Mouse (Mus musculus): ENCODE data around the gene Nol11. TPM values are rescaled to one million over a fixed set of nuclear protein-coding genes. Genes with fewer than 3 reads are reported as not detected.

Gene Nol11
- polyA plus RNA-seq, 1 experiment from 2014 or later: 45.6 TPM

DNA sequence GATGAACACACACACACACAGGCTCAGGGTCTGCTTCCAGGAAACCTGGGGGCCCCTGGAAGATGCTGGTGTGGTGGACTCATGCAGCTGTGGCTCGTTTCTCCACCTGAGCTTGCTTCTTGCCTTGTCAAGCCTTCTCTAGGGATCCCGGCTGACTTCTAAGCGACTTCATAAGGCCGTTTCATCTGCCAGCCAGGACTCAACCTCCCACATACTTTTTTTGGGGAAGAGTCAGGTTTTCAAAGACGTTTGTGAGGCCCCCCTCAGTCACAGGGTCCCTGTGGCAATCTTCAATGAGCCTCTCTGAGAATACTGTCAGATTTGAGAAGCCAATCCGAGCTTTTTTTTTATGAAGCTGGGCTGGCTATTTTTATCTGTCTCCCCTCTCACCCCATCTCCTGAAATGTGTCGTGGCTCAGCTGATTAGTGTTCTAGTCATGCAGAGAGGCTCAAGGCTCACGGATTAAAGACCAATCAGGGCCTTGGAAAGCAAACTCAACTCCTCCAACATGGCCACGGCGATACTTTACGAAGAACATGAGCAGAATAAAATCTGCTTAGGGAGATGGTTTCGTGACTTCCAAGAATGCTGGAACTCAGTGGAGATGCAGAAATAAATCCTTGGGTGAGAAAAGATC, 33.5 kb upstream of the Nol11 start:
- no peak overlapping the region for H3K4me3 ChIP-seq
- no peak for ATAC-seq (ENCODE audit: insufficient number of reproducible peaks, low FRiP score)
- no peaks in the 10 kb centered on the region for H3K9me3 ChIP-seq (replicated peaks)
- peak overlapping the region; percentile 57; the same call in 1 of the 2 replicates for H3K27ac ChIP-seq (ENCODE audit: poor library complexity, severe bottlenecking)
- no peaks in the 10 kb centered on the region for H3K27me3 ChIP-seq (replicated peaks)
- H3K36me3 ChIP-seq: no peaks in the 10 kb centered on the region
- no peak overlapping the region for H3K9ac ChIP-seq
- H3K4me1 ChIP-seq (replicated peaks): peaks cover 33% of the 10 kb centered on the region
- WGBS: 55% methylated on average over 12 of the region's 12 CpGs
- no peak overlapping the region for H3K4me2 ChIP-seq

DNA sequence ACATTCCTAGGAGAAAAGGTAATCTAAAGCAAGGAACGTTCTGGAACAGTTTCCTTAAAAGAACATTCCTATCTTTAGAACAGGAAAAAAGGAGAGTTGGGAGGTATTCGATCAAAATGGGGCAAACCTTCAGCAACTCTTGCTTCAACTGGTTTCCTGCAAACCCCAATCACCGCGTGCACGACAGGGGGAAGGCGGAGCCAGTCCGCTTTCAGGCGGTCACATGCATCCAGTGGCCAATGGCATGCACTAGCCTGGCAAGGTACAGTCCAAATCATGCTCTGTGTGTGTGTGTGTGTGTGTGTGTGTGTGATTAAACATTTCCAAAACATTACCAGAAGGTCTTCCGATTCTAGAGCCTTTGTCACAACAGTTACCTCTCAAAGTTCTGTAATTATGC, 25.9 kb upstream of the Nol11 start:
- Histone ChIP-seq H3K4me3 (no peak overlapping the region), H3K36me3 (0 out of 2 replicates have a peak, but pooled peaks cover 2% of the 10 kb centered on the region), H3K9ac (no peak overlapping the region), H3K4me2 (no peak overlapping the region), H3K4me1 (replicated peaks) (0 out of 2 replicates have a peak, but pooled peaks cover 6% of the 10 kb centered on the region), H3K27me3 (replicated peaks) (no peaks in the 10 kb centered on the region), H3K9me3 (replicated peaks) (no peaks in the 10 kb centered on the region), H3K27ac (ENCODE audit: poor library complexity, severe bottlenecking) (no peak overlapping the region)
- no peak for ATAC-seq (ENCODE audit: insufficient number of reproducible peaks, low FRiP score)
- 84% methylated on average over 9 of the region's 9 CpGs for WGBS

DNA sequence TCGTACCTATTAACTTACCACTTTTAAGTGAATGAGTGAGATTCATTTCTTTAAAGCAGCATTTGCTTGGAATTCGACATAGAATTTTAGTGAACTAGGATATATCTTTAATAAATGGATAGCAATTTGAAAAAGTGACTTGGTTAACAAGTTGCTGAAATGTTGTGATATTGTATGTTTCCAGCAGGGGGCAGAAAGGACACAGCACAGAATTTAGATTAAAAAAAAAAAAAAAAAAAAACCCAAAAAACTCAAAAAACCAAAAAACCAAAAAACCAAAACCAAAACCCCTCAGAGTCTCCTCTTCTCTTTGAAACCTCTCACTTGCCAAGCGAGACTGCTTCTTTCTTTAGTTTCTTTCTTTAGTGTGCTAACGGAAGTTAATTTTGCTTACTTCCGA, 24.6 kb upstream of the Nol11 start:
- H3K36me3 ChIP-seq: 0 out of 2 replicates have a peak, but pooled peaks cover 2% of the 10 kb centered on the region
- no peak overlapping the region for H3K4me3 ChIP-seq
- H3K27ac ChIP-seq (ENCODE audit: poor library complexity, severe bottlenecking): no peak overlapping the region
- ATAC-seq (ENCODE audit: insufficient number of reproducible peaks, low FRiP score): no peak
- WGBS: 67% methylated on average over 5 of the region's 5 CpGs
- no peak overlapping the region for H3K9ac ChIP-seq
- no peaks in the 10 kb centered on the region for H3K9me3 ChIP-seq (replicated peaks)
- no peak overlapping the region for H3K4me2 ChIP-seq
- H3K27me3 ChIP-seq (replicated peaks): no peaks in the 10 kb centered on the region
- H3K4me1 ChIP-seq (replicated peaks): 0 out of 2 replicates have a peak, but pooled peaks cover 6% of the 10 kb centered on the region

DNA sequence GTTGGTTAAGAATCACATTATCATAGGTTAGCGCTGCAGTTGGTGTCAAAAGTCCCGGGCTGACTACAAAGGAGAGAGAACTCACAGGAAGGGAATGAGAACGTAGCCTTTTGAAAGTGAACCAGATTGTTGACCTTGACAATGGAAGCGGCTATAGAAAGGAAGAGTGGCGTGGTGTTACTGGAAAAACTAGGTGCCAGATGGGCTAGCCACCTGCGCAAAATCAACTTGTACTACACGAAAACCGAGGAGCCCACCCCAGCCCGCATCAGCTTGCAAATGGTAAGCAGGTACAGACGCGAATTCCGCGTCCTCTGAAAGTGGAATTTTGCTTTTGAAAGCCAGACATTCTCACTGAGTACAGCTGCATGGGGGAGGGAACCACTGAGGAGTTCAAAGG, 20.6 kb upstream of the Nol11 start:
- H3K27ac ChIP-seq (ENCODE audit: poor library complexity, severe bottlenecking): no peak overlapping the region
- no peaks in the 10 kb centered on the region for H3K27me3 ChIP-seq (replicated peaks)
- no peak for ATAC-seq (ENCODE audit: insufficient number of reproducible peaks, low FRiP score)
- H3K4me1 ChIP-seq (replicated peaks): 0 out of 2 replicates have a peak, but pooled peaks cover 6% of the 10 kb centered on the region
- no peak overlapping the region for H3K4me2 ChIP-seq
- 82% methylated on average over 13 of the region's 13 CpGs for WGBS
- no peaks in the 10 kb centered on the region for H3K36me3 ChIP-seq
- H3K4me3 ChIP-seq: no peak overlapping the region
- no peaks in the 10 kb centered on the region for H3K9me3 ChIP-seq (replicated peaks)
- H3K9ac ChIP-seq: no peak overlapping the region

DNA sequence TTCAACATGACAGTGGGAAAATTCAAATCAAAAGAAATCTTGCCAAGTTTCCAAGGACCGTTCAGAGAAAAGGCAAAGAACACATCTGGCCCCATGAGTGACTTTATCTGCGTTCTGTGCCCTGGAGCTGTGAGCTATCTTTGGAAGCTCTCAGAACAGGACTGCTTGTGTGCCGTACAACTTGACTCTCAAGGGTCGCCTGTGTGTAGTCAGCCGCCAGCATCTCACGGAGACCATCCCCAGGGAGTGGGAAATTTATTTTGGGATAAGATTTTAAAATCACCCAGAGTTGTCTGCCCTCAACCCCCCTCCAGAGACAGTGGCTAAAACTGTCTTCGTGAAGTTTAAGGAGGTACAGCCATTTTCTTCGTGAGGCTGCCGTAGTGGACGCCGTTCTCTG, 12.6 kb upstream of the Nol11 start:
- Histone ChIP-seq H3K9me3 (replicated peaks) (no peaks in the 10 kb centered on the region), H3K27me3 (replicated peaks) (no peaks in the 10 kb centered on the region), H3K27ac (ENCODE audit: poor library complexity, severe bottlenecking) (peak overlapping the region; percentile 74), H3K4me2 (peak overlapping the region; percentile 63), H3K9ac (peak overlapping the region; percentile 59), H3K4me1 (replicated peaks) (peaks cover 8% of the 10 kb centered on the region), H3K4me3 (peak overlapping the region; percentile 33), H3K36me3 (no peaks in the 10 kb centered on the region)
- no peak for ATAC-seq (ENCODE audit: insufficient number of reproducible peaks, low FRiP score)
- WGBS: 44% methylated on average over 11 of the region's 11 CpGs

DNA sequence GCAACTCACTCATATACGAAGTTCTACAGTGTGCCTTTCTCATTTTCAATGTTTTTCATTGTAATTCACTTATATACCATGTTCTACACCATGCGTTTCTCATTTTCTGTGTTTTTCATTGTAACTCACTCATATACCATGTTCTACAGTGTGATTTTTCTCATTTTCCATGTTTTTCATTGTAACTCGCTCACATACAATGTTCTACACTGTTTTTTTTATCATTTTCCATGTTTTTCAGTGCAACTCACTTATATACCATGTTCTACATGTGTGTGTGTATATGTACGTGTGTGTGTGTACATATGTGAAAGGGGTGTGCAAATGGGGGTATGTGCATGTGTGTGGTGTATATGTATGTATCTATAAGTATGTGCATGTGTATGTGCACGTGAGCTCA, 10.1 kb upstream of the Nol11 start:
- Histone ChIP-seq H3K4me1 (replicated peaks) (peaks cover 17% of the 10 kb centered on the region), H3K27ac (ENCODE audit: poor library complexity, severe bottlenecking) (no peak overlapping the region), H3K36me3 (no peaks in the 10 kb centered on the region), H3K9ac (no peak overlapping the region), H3K9me3 (replicated peaks) (no peaks in the 10 kb centered on the region), H3K4me3 (no peak overlapping the region), H3K27me3 (replicated peaks) (no peaks in the 10 kb centered on the region), H3K4me2 (no peak overlapping the region)
- 67% methylated on average over 5 of the region's 5 CpGs for WGBS
- ATAC-seq (ENCODE audit: insufficient number of reproducible peaks, low FRiP score): no peak

DNA sequence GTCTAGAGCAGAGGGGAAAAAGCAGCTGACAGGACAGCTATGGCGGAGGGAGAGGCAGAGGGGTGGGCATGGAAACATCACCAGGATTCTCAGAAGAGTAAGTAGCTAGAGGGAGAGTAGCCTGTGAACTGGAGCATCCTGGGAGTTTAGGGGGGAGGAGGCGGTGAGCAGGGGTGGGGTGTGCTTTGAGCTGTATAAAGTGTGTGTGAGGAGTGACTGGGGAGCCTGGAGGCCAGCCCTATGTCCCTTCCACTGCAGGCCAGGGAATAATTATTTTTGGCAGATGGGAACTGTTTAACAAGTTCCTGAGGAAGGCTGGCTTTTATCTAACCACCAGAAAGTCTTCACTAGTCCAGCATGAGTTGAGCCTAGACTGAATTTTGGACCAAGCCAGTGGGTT, 6.2 kb upstream of the Nol11 start:
- WGBS: 68% methylated on average over 2 of the region's 2 CpGs
- no peak overlapping the region for H3K4me2 ChIP-seq
- 0 out of 2 replicates have a peak, but pooled peaks cover 9% of the 10 kb centered on the region for H3K4me1 ChIP-seq (replicated peaks)
- H3K36me3 ChIP-seq: no peaks in the 10 kb centered on the region
- no peak overlapping the region for H3K27ac ChIP-seq (ENCODE audit: poor library complexity, severe bottlenecking)
- no peak overlapping the region for H3K4me3 ChIP-seq
- H3K9me3 ChIP-seq (replicated peaks): no peaks in the 10 kb centered on the region
- no peak for ATAC-seq (ENCODE audit: insufficient number of reproducible peaks, low FRiP score)
- H3K27me3 ChIP-seq (replicated peaks): no peaks in the 10 kb centered on the region
- no peak overlapping the region for H3K9ac ChIP-seq

DNA sequence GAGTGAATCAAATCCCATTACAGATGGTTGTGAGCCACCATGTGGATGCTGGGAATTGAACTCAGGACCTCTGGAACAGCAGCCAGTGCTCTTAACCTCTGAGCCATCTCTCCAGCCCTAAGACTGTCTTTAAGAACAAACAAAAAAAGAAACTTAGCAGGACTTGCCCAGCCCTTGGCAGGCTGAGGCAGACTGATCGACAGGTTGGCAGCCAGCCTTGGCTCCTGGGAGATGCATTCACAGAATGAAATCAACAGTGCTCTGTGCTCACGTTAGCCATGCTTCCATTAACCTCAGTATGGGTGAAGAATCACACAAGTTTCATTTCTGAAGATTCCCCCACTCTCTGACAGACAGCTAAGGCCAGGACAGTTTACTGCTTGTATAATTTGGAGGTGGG, 1.2 kb upstream of the Nol11 start:
- Histone ChIP-seq H3K4me1 (replicated peaks) (peaks cover 11% of the 10 kb centered on the region), H3K9ac (no peak overlapping the region), H3K4me3 (no peak overlapping the region), H3K27me3 (replicated peaks) (no peaks in the 10 kb centered on the region), H3K27ac (ENCODE audit: poor library complexity, severe bottlenecking) (no peak overlapping the region), H3K9me3 (replicated peaks) (no peaks in the 10 kb centered on the region), H3K36me3 (peaks cover 8% of the 10 kb centered on the region), H3K4me2 (no peak overlapping the region)
- WGBS: 75% methylated on average over 2 of the region's 2 CpGs
- no peak for ATAC-seq (ENCODE audit: insufficient number of reproducible peaks, low FRiP score)

DNA sequence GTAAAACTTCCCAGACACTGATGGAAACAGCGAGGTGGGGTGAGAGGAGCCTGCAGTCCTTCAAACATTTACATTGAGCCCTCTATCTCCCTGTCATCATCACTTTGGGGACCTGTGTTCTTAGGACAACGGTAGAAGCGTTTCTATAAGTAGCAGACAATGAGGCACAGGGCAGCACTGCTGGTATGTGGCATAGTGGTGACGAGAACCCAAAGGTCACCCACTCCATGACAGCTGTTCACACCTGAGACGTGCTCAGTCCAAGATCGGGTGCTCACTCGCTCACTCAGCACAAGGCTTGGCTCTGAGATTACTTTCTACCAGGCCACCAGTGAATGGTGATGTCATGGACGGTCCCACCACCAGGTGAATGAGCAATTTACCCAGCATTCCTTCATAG, 5.4 kb downstream of the Nol11 start:
- Histone ChIP-seq H3K4me3 (no peak overlapping the region), H3K9ac (no peak overlapping the region), H3K27me3 (replicated peaks) (no peaks in the 10 kb centered on the region), H3K4me1 (replicated peaks) (peaks cover 5% of the 10 kb centered on the region), H3K27ac (ENCODE audit: poor library complexity, severe bottlenecking) (no peak overlapping the region), H3K4me2 (no peak overlapping the region), H3K9me3 (replicated peaks) (no peaks in the 10 kb centered on the region), H3K36me3 (peaks cover 65% of the 10 kb centered on the region)
- WGBS: 53% methylated on average over 8 of the region's 8 CpGs
- 0 out of 2 replicates have a peak, but pooled peaks have one; percentile 45 for ATAC-seq (ENCODE audit: insufficient number of reproducible peaks, low FRiP score)

DNA sequence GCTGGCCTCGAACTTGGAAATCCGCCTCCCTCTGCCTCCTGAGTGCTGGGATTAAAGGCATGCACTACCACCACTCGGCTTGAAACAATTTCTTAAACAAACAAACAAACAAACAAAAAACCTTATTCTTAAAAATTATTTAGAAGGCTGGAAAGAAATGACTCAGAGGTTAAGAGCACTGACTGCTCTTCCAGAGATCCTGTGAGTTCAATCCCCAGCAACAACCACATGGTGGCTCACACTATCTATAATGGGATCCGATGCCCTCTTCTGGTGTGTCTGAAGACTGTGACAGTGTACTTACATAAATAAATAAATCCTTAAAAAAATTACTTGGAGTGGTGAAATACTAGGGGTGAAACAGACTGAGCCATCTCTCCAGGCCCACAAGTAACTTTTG, 28.0 kb downstream of the Nol11 start:
- ATAC-seq (ENCODE audit: insufficient number of reproducible peaks, low FRiP score): no peak
- Histone ChIP-seq H3K4me1 (replicated peaks) (peaks cover 16% of the 10 kb centered on the region), H3K27me3 (replicated peaks) (no peaks in the 10 kb centered on the region), H3K4me2 (no peak overlapping the region), H3K36me3 (peaks cover 14% of the 10 kb centered on the region), H3K27ac (ENCODE audit: poor library complexity, severe bottlenecking) (no peak overlapping the region), H3K9me3 (replicated peaks) (no peaks in the 10 kb centered on the region), H3K4me3 (no peak overlapping the region), H3K9ac (no peak overlapping the region)
- 72% methylated on average over 4 of the region's 4 CpGs for WGBS

DNA sequence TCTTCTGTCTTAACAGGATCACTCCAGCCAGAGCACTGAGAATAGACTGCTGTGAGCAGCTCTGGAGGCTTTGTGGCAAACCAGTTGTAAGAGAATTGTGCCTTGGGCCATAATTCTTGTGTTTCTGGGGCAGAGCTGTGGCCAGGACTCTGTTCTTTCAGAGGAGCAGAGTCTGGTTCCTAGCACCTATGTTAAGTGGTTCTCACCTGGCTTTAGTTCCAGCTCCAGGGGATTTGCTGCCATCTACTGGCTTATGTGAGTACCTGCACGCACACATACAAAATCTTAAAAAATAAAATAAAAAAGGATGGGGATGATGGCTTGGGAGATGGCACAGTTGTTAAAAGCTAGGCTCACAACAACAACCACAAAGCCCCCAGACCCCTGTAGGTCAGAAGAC, 30.1 kb downstream of the Nol11 start:
- H3K9me3 ChIP-seq (replicated peaks): peaks cover 3% of the 10 kb centered on the region; the same call in 1 of the 2 replicates
- H3K4me2 ChIP-seq: no peak overlapping the region
- H3K27me3 ChIP-seq (replicated peaks): no peaks in the 10 kb centered on the region
- H3K9ac ChIP-seq: no peak overlapping the region
- no peak overlapping the region for H3K27ac ChIP-seq (ENCODE audit: poor library complexity, severe bottlenecking)
- WGBS: 57% methylated on average over 1 of the region's 1 CpGs
- H3K4me3 ChIP-seq: no peak overlapping the region
- peaks cover 16% of the 10 kb centered on the region for H3K4me1 ChIP-seq (replicated peaks)
- 0 out of 2 replicates have a peak, but pooled peaks cover 2% of the 10 kb centered on the region for H3K36me3 ChIP-seq
- ATAC-seq (ENCODE audit: insufficient number of reproducible peaks, low FRiP score): no peak

Data from heart, embryonic 12.5 days (tissue).